Mouse (Mus musculus) liver, embryonic 14.5 days (tissue): ENCODE results near the gene Cd40lg.

Source experiments
- CTCF ChIP-seq: IDR thresholded peaks from 2 replicates; pipeline ENCODE4 v1.5.1; 2016; ENCODE audit warnings: antibody characterized with exemption, low read depth, control low read depth
- EP300 ChIP-seq: IDR thresholded peaks from 2 replicates; pipeline ENCODE4 v1.6.1; 2016; ENCODE audit warnings: antibody characterized with exemption, low read depth

DNA sequence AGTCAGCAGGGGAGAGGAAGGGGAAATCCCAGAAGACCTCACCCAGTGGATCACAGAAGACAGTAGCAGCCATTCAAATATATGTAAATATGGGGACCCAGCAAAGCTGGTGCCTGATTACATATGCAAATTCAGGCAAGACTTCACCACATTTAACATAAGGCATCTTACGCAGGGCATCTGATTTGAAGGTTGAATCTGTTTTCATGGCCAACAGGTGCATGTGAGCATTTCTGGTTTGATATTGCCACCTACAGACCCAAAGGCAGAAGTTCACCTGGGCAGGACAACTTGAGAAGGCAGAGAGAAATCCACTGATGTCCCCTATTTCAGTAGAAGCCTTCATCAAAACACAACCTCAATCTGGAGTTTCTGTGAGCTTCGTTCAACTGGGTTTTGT is 48.8 kb downstream of the Cd40lg start:
- TF ChIP-seq CTCF (0 out of 2 replicates have a peak, but pooled peaks have one; percentile 15), EP300 (no peak)
